Comparison of ENCODE assay signal across 10 mouse cellular contexts in genomic region chr3:56962248-56963013, GRCm38 (mm10).
DNase-seq lines count a peak whose midpoint lies in the region; ATAC-seq lines count a peak whose summit lies in the region.
"Had no signal": no experiment of that assay in that cellular context is flagged by ENCODE, and none has a peak within 500 bp of the region (broad histone marks: within the 10 kb centered on the region; RNA-seq: fewer than 3 reads in every experiment).

No protein-coding gene starts in this region.

- 23% methylated on average over 3 of the region's 3 CpGs for WGBS in hindbrain, embryonic 11.5 days
- 61% methylated on average over 3 of the region's 3 CpGs for WGBS in heart, embryonic 10.5 days
- WGBS in heart, embryonic 11.5 days (ENCODE audit: insufficient replicate concordance): 55% methylated on average over 3 of the region's 3 CpGs

- no peaks in the 10 kb centered on the region for H3K27me3 ChIP-seq in hindbrain, embryonic 11.5 days (ENCODE audit: control insufficient read depth, insufficient read depth, low read length)
- H3K27me3 ChIP-seq in heart, embryonic 10.5 days (ENCODE audit: insufficient read depth, poor library complexity, severe bottlenecking): no peaks in the 10 kb centered on the region
- no peaks in the 10 kb centered on the region for H3K27me3 ChIP-seq in heart, embryonic 11.5 days (ENCODE audit: control insufficient read depth, insufficient read depth, low read length)
- H3K27me3 ChIP-seq: embryonic facial prominence, embryonic 13.5 days; liver, embryonic 15.5 days had no signal

- no peak overlapping the region for H3K4me2 ChIP-seq in hindbrain, embryonic 11.5 days (replicated peaks; ENCODE audit: low read depth, low read length)
- H3K4me2 ChIP-seq in heart, embryonic 11.5 days: no peak overlapping the region
- H3K4me2 ChIP-seq: embryonic facial prominence, embryonic 13.5 days; liver, embryonic 15.5 days had no signal

- peak; percentile 18 for DNase-seq in cerebellum, adult 11 months
- DNase-seq in cerebellum, adult 9-11 months: peak; percentile 62
- DNase-seq in hindbrain, embryonic 11.5 days (ENCODE audit: low spot score): peak; percentile 47
- peak; percentile 70 to 96 for DNase-seq in left cerebral cortex, postnatal 25 days (ENCODE audit: low spot score in 2 of 2)
- peak; percentile 69 for DNase-seq in right cerebral cortex, postnatal 25 days
- no peak for DNase-seq in heart, embryonic 10.5 days (ENCODE audit: low spot score)

- H3K4me3 ChIP-seq in hindbrain, embryonic 11.5 days (ENCODE audit: low read depth, low read length): no peak overlapping the region
- H3K4me3 ChIP-seq in heart, embryonic 10.5 days: no peak overlapping the region
- no peak overlapping the region for H3K4me3 ChIP-seq in heart, embryonic 11.5 days (ENCODE audit: low read depth, low read length)
- H3K4me3 ChIP-seq: embryonic facial prominence, embryonic 13.5 days; liver, embryonic 15.5 days had no signal

- no peak for ATAC-seq in cerebellum, adult (ENCODE audit: insufficient number of reproducible peaks, low FRiP score, low TSS enrichment)
- ATAC-seq in hindbrain, embryonic 11.5 days (ENCODE audit: low FRiP score): peak; percentile 89
- ATAC-seq in heart, embryonic 11.5 days (replicated peaks; ENCODE audit: insufficient number of reproducible peaks, low FRiP score, low TSS enrichment): no peak

- H3K9ac ChIP-seq in hindbrain, embryonic 11.5 days (ENCODE audit: low read depth, low read length): no peak overlapping the region
- no peak overlapping the region for H3K9ac ChIP-seq in heart, embryonic 11.5 days (ENCODE audit: low read depth, low read length)
- H3K9ac ChIP-seq: embryonic facial prominence, embryonic 13.5 days; liver, embryonic 15.5 days had no signal

- no peaks in the 10 kb centered on the region for H3K9me3 ChIP-seq in hindbrain, embryonic 11.5 days (ENCODE audit: control insufficient read depth, low read length)
- H3K9me3 ChIP-seq in heart, embryonic 10.5 days: no peaks in the 10 kb centered on the region
- H3K9me3 ChIP-seq in heart, embryonic 11.5 days (replicated peaks; ENCODE audit: control insufficient read depth, low read length): no peaks in the 10 kb centered on the region
- H3K9me3 ChIP-seq: embryonic facial prominence, embryonic 13.5 days; liver, embryonic 15.5 days had no signal

- no peaks in the 10 kb centered on the region for H3K36me3 ChIP-seq in hindbrain, embryonic 11.5 days (ENCODE audit: control insufficient read depth, insufficient read depth, low read length)
- H3K36me3 ChIP-seq in heart, embryonic 10.5 days: no peaks in the 10 kb centered on the region
- no peaks in the 10 kb centered on the region for H3K36me3 ChIP-seq in heart, embryonic 11.5 days (ENCODE audit: control insufficient read depth, insufficient read depth, low read length)
- H3K36me3 ChIP-seq: embryonic facial prominence, embryonic 13.5 days; liver, embryonic 15.5 days had no signal

- H3K27ac ChIP-seq in hindbrain, embryonic 11.5 days (ENCODE audit: low read depth, low read length): no peak overlapping the region
- H3K27ac ChIP-seq in heart, embryonic 10.5 days: no peak overlapping the region
- no peak overlapping the region for H3K27ac ChIP-seq in heart, embryonic 11.5 days (ENCODE audit: low read depth, low read length)
- H3K27ac ChIP-seq: embryonic facial prominence, embryonic 13.5 days; liver, embryonic 15.5 days had no signal

- intact Hi-C loops in left cerebral cortex, postnatal 25 days (cut with DNase I): no loop called here

- H3K4me1 ChIP-seq in hindbrain, embryonic 11.5 days (replicated peaks; ENCODE audit: control insufficient read depth, insufficient read depth, low read length): no peaks in the 10 kb centered on the region
- H3K4me1 ChIP-seq in heart, embryonic 10.5 days: no peaks in the 10 kb centered on the region
- no peaks in the 10 kb centered on the region for H3K4me1 ChIP-seq in heart, embryonic 11.5 days (ENCODE audit: control insufficient read depth, insufficient read depth, low read length)
- H3K4me1 ChIP-seq: embryonic facial prominence, embryonic 13.5 days; liver, embryonic 15.5 days had no signal
